Mouse (Mus musculus): ENCODE results near the gene Npr2.

DNA sequence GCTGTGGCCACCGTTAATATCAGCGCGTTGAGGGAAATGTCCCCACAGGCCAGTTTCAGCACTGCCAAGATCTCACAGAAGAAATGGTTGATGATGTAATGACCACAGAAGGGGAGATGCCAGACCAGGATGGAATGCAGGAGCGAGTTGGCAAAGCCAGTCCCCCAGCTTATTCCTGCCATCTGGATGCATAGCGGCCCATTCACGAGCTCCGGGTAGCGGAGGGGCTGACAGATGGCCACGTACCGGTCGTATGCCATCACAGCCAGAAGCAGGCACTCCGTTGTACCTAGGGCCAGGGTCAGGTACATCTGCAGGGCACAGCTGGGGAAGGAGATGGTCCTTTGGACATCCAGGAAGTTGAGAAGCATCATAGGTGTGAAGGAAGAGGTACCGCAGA, 64.8 kb downstream of the Npr2 start:
- TF ChIP-seq POLR2A (IDR thresholded peaks at IDR 0.05; ENCODE audit: borderline replicate concordance, insufficient read depth, low read length): no peak
- no peak for TF ChIP-seq CTCF (IDR thresholded peaks at IDR 0.05; ENCODE audit: borderline replicate concordance, insufficient read depth, low read depth, low read length)

Measured in cerebellum, adult 2 months (tissue).